ENCODE assay signal across 8 mouse cellular contexts in the genomic region with DNA sequence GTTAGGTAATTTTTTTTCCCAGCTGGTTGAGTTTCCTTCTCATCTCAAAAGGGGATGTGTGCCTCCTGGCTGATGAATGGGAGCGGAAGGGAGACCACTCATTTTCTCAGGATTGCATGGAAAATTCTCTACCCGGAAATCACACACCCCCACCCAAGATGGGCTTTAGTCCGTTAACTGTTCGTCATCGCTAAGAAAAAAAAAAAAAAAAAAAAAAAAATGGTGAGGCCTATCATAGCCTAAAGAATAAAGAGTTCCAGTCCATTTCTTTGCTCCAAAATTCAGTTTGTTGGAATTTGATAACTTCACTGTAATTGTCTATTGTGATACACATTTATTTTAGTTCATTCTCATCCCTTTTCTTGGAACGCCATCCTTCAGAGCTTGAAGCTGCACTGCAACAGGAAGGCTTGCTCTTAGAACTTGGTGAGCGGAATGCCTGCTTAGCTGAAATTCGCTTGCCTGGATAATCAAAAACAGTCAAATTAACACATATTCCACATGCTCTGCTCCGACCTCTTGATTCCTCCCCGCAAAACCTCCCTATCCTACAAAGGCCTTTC. TPM values are rescaled to one million over a fixed set of nuclear protein-coding genes. Genes with fewer than 3 reads are reported as not detected.
A peak's percentile ranks its signal among the peaks of the same experiment; 100 is the strongest.
DNase-seq lines count a peak whose midpoint lies in the region; ATAC-seq and TF ChIP-seq lines count a peak whose summit lies in the region.

No protein-coding gene starts in this region.

- peak overlapping the region; percentile 100 for H3K4me3 ChIP-seq in heart, embryonic 11.5 days (ENCODE audit: low read depth, low read length)
- peak overlapping the region; percentile 91 to 96 for H3K4me3 ChIP-seq in MEL (ENCODE audit: control insufficient read depth in 1 of 2, insufficient read depth in 1 of 2, low read depth in 2 of 2, low read length in 2 of 2)
- H3K4me3 ChIP-seq in hindbrain, embryonic 12.5 days: peak overlapping the region; percentile 95
- peak overlapping the region; percentile 97 for H3K4me3 ChIP-seq in midbrain, embryonic 11.5 days (ENCODE audit: low read depth, low read length)

- H3K9ac ChIP-seq in heart, embryonic 11.5 days (ENCODE audit: low read depth, low read length): peak overlapping the region; percentile 100
- H3K9ac ChIP-seq in MEL (ENCODE audit: control insufficient read depth, low read depth, low read length, poor library complexity, severe bottlenecking): peak overlapping the region; percentile 77
- peak overlapping the region; percentile 93; the same call in 1 of the 2 replicates for H3K9ac ChIP-seq in hindbrain, embryonic 12.5 days
- H3K9ac ChIP-seq in midbrain, embryonic 11.5 days (ENCODE audit: low read length): peak overlapping the region; percentile 99

- no peak for TF ChIP-seq RAD21 in MEL (IDR thresholded peaks at IDR 0.05; ENCODE audit: low read depth, low read length)

- peaks cover 7% of the 10 kb centered on the region; the same call in 1 of the 2 replicates for H3K36me3 ChIP-seq in heart, embryonic 11.5 days (ENCODE audit: control insufficient read depth, insufficient read depth, low read length)
- H3K36me3 ChIP-seq in MEL (ENCODE audit: control insufficient read depth in 1 of 2, insufficient read depth in 2 of 2, low read length in 2 of 2): peaks cover 0 to 15% of the 10 kb centered on the region in 2 experiments; a peak in 2 of 4 replicates
- peaks cover 13% of the 10 kb centered on the region for H3K36me3 ChIP-seq in hindbrain, embryonic 12.5 days
- H3K36me3 ChIP-seq in midbrain, embryonic 11.5 days (ENCODE audit: control insufficient read depth, insufficient read depth, low read length): no peaks in the 10 kb centered on the region; the same call in none of the 2 replicates

- H3K4me1 ChIP-seq in heart, embryonic 11.5 days (ENCODE audit: control insufficient read depth, insufficient read depth, low read length): peaks cover 8% of the 10 kb centered on the region
- H3K4me1 ChIP-seq in MEL (ENCODE audit: control insufficient read depth in 1 of 2, insufficient read depth in 2 of 2, low read length in 2 of 2): peaks cover 2 to 12% of the 10 kb centered on the region in 2 experiments; a peak in 3 of 4 replicates
- peaks cover 13% of the 10 kb centered on the region for H3K4me1 ChIP-seq in hindbrain, embryonic 12.5 days
- peaks cover 9% of the 10 kb centered on the region for H3K4me1 ChIP-seq in midbrain, embryonic 11.5 days (ENCODE audit: control insufficient read depth, insufficient read depth, low read length)

- peak overlapping the region; percentile 89 for H3K27ac ChIP-seq in heart, embryonic 11.5 days (ENCODE audit: low read depth, low read length)
- H3K27ac ChIP-seq in MEL (ENCODE audit: control insufficient read depth, low read depth, low read length): peak overlapping the region; percentile 92
- peak overlapping the region; percentile 81 for H3K27ac ChIP-seq in hindbrain, embryonic 12.5 days
- H3K27ac ChIP-seq in midbrain, embryonic 11.5 days (ENCODE audit: low read depth, low read length): no peak overlapping the region; the same call in none of the 2 replicates

- peak in 1 of 2 experiments; percentile 52; a peak in 2 of 4 replicates for TF ChIP-seq EP300 in MEL (IDR thresholded peaks at IDR 0.05; ENCODE audit: low read depth in 1 of 2, low read length in 2 of 2)

- no peak for ATAC-seq in heart, embryonic 11.5 days (replicated peaks; ENCODE audit: insufficient number of reproducible peaks, low FRiP score, low TSS enrichment)
- ATAC-seq in hindbrain, embryonic 12.5 days (ENCODE audit: low FRiP score): peak; percentile 84
- peak; percentile 79 for ATAC-seq in midbrain, embryonic 11.5 days (ENCODE audit: low FRiP score)

- intact Hi-C loops in heart, postnatal 25 days (cut with DNase I): no loop called here

- no peak for TF ChIP-seq CTCF in MEL (IDR thresholded peaks at IDR 0.05 in 2 of 3, conservative IDR thresholded peaks at IDR 0.05 in 1 of 3; ENCODE audit: control insufficient read depth in 1 of 3, insufficient read depth in 1 of 3, low read depth in 2 of 3, low read length in 3 of 3, poor library complexity in 1 of 3, severe bottlenecking in 1 of 3)

- no peaks in the 10 kb centered on the region for H3K27me3 ChIP-seq in heart, embryonic 11.5 days (ENCODE audit: control insufficient read depth, insufficient read depth, low read length)
- no peaks in the 10 kb centered on the region for H3K27me3 ChIP-seq in MEL (ENCODE audit: control insufficient read depth in 1 of 2, insufficient read depth in 2 of 2, low read length in 2 of 2)
- 0 out of 2 replicates have a peak, but pooled peaks cover 4% of the 10 kb centered on the region for H3K27me3 ChIP-seq in hindbrain, embryonic 12.5 days
- H3K27me3 ChIP-seq in midbrain, embryonic 11.5 days (ENCODE audit: control insufficient read depth, insufficient read depth, low read length): no peaks in the 10 kb centered on the region

- TF ChIP-seq POLR2A in MEL (IDR thresholded peaks at IDR 0.05; ENCODE audit: control insufficient read depth in 1 of 2, insufficient read depth in 1 of 2, low read depth in 1 of 2, low read length in 2 of 2, poor library complexity in 1 of 2): 0 out of 4 replicates have a peak, but pooled peaks of 1 of the 2 experiments have one; percentile 16

- peak overlapping the region; percentile 62 for H3K4me2 ChIP-seq in heart, embryonic 11.5 days
- H3K4me2 ChIP-seq in hindbrain, embryonic 12.5 days (replicated peaks): peak overlapping the region; percentile 67
- peak overlapping the region; percentile 62 for H3K4me2 ChIP-seq in midbrain, embryonic 11.5 days

- no peaks in the 10 kb centered on the region for H3K9me3 ChIP-seq in heart, embryonic 11.5 days (replicated peaks; ENCODE audit: control insufficient read depth, low read length)
- H3K9me3 ChIP-seq in MEL (replicated peaks; ENCODE audit: insufficient read depth, low read length): no peaks in the 10 kb centered on the region
- H3K9me3 ChIP-seq in hindbrain, embryonic 12.5 days (replicated peaks): no peaks in the 10 kb centered on the region
- H3K9me3 ChIP-seq in midbrain, embryonic 11.5 days (ENCODE audit: control insufficient read depth, low read length): no peaks in the 10 kb centered on the region

- 47% methylated on average over 10 of the region's 10 CpGs for WGBS in heart, embryonic 11.5 days (ENCODE audit: insufficient replicate concordance)
- WGBS in hindbrain, embryonic 12.5 days: 45% methylated on average over 10 of the region's 10 CpGs
- WGBS in midbrain, embryonic 11.5 days: 47% methylated on average over 10 of the region's 10 CpGs

- DNase-seq in heart, postnatal 25 days (ENCODE audit: low spot score): no peak
- no peak for DNase-seq in MEL (ENCODE audit: low read depth, low spot score)
- peak; percentile 93 for DNase-seq in midbrain, embryonic 11.5 days (ENCODE audit: low spot score, missing footprints)
- DNase-seq in layer of hippocampus, adult 11-12 months (ENCODE audit: low spot score): no peak
- no peak for DNase-seq in layer of hippocampus, postnatal 36 days
- DNase-seq in adrenal gland, adult 18-20 months (ENCODE audit: low spot score in 2 of 2): no peak

- H3K79me2 ChIP-seq in MEL (ENCODE audit: control insufficient read depth, insufficient read depth, low read length, poor library complexity): peaks cover 25% of the 10 kb centered on the region

TF ChIP-seq in MEL, 35 proteins besides CTCF, POLR2A, EP300 and RAD21:
- no peak for TF ChIP-seq MXI1 (IDR thresholded peaks at IDR 0.05; ENCODE audit: low read depth, low read length)
- TF ChIP-seq POLR2AphosphoS2 (IDR thresholded peaks at IDR 0.05; ENCODE audit: low read length): no peak
- TF ChIP-seq MYB (IDR thresholded peaks at IDR 0.05; ENCODE audit: low read depth, low read length): peak; percentile 87
- no peak for TF ChIP-seq MAZ (IDR thresholded peaks at IDR 0.05; ENCODE audit: low read depth, low read length)
- TF ChIP-seq ETS1 (IDR thresholded peaks at IDR 0.05; ENCODE audit: low read depth, low read length): no peak
- TF ChIP-seq RCOR1 (IDR thresholded peaks at IDR 0.05; ENCODE audit: low read depth, low read length): no peak
- TF ChIP-seq NELFE (IDR thresholded peaks at IDR 0.05; ENCODE audit: low read depth, low read length): peak; percentile 5; the same call in 1 of the 2 replicates
- no peak for TF ChIP-seq CHD2 (IDR thresholded peaks at IDR 0.05; ENCODE audit: low read length)
- peak; percentile 93 for TF ChIP-seq ZNF384 (IDR thresholded peaks at IDR 0.05; ENCODE audit: low read depth, low read length)
- TF ChIP-seq ELF1 (IDR thresholded peaks at IDR 0.05; ENCODE audit: low read depth, low read length): 0 out of 2 replicates have a peak, but pooled peaks have one; percentile 9
- no peak for TF ChIP-seq GATA1 (IDR thresholded peaks at IDR 0.05; ENCODE audit: low read depth, low read length)

RNA-seq across cellular contexts. Expression of a gene that starts 0.4 kb away (rescaled TPM):
- 62.6 and 65.1 TPM in 2 replicates for polyA plus RNA-seq in heart, embryonic 11.5 days (2014; fragmentation: Nextera tagmentation; extraction: Ambion mirVana)
- 10 to 100 TPM; 40.2 to 43.2 TPM for total RNA-seq in heart, postnatal 25 days (2021)
- 94.8 and 111 TPM in 2 replicates for total RNA-seq in MEL (2012; rRNA removed)
- 100 to 1,000 TPM; 123 to 196 TPM for polyA plus RNA-seq in MEL (2012; ENCODE audit: insufficient read depth in 1 of 2, insufficient read length in 2 of 2, low read depth in 1 of 2, low replicate concordance in 2 of 2, missing spikeins in 1 of 2)
- 79.1 and 82.8 TPM in 2 replicates for polyA plus RNA-seq in hindbrain, embryonic 12.5 days (2016; fragmentation: Nextera tagmentation; extraction: Ambion mirVana)
- polyA plus RNA-seq in midbrain, embryonic 11.5 days (2014; fragmentation: Nextera tagmentation; extraction: Ambion mirVana): 86.5 and 100 TPM in 2 replicates
- total RNA-seq in layer of hippocampus, postnatal 36 days (2021): 10 to 100 TPM; 63.0 to 71.0 TPM
- 10 to 100 TPM; 53.2 to 69.8 TPM for total RNA-seq in adrenal gland, adult 18-20 months (2021)

RNA-seq across cellular contexts. Expression of a gene that starts 11.1 kb away (rescaled TPM):
- 3.9 and 4.1 TPM in 2 replicates for polyA plus RNA-seq in heart, embryonic 11.5 days (2014; fragmentation: Nextera tagmentation; extraction: Ambion mirVana)
- 1 to 10 TPM; 4.0 to 5.0 TPM for total RNA-seq in heart, postnatal 25 days (2021)
- not detected in 2 replicates for total RNA-seq in MEL (2012; rRNA removed)
- not detected for polyA plus RNA-seq in MEL (2012; ENCODE audit: insufficient read depth in 1 of 2, insufficient read length in 2 of 2, low read depth in 1 of 2, low replicate concordance in 2 of 2, missing spikeins in 1 of 2)
- polyA plus RNA-seq in hindbrain, embryonic 12.5 days (2016; fragmentation: Nextera tagmentation; extraction: Ambion mirVana): 6.5 and 6.8 TPM in 2 replicates
- polyA plus RNA-seq in midbrain, embryonic 11.5 days (2014; fragmentation: Nextera tagmentation; extraction: Ambion mirVana): 3.0 and 4.3 TPM in 2 replicates
- 10 to 100 TPM; 26.2 to 44.1 TPM for total RNA-seq in layer of hippocampus, postnatal 36 days (2021)
- total RNA-seq in adrenal gland, adult 18-20 months (2021): 10 to 100 TPM; 12.8 to 17.5 TPM
